Mouse (Mus musculus) kidney, embryonic 14.5 days (tissue): Measurements from ENCODE around the gene Rnf26. TPM values are rescaled to one million over a fixed set of nuclear protein-coding genes. Genes with fewer than 3 reads are reported as not detected.
A peak's percentile ranks its signal among the peaks of the same experiment; 100 is the strongest.

Source experiments
- ATAC-seq: fragments of 200-750 bp; cut with Nextera tagmentation; 2 replicates; pipeline ENCODE4 v1.8.0; 2017; ENCODE audit warnings: moderate number of reproducible peaks, mild to moderate bottlenecking, moderate TSS enrichment, moderate library complexity; ENCODE audit not compliant: low FRiP score, low TSS enrichment
- H3K27ac ChIP-seq: fragments of 300-500 bp; sonication (generic); 2 replicates; pipeline ENCODE4 v1.5.1; 2014; ENCODE audit warnings: low read depth, mild to moderate bottlenecking, low read length, moderate library complexity, mixed read lengths
- H3K27me3 ChIP-seq: fragments of 300-500 bp; sonication (generic); 2 replicates; pipeline ENCODE4 v1.6.1; 2014; ENCODE audit warnings: mild to moderate bottlenecking, low read length; ENCODE audit not compliant: control insufficient read depth, insufficient read depth
- H3K36me3 ChIP-seq: fragments of 300-500 bp; sonication (generic); 2 replicates; pipeline ENCODE4 v1.6.1; 2014; ENCODE audit warnings: low read length, mixed read lengths; ENCODE audit not compliant: control insufficient read depth, insufficient read depth
- H3K4me1 ChIP-seq: fragments of 300-500 bp; sonication (generic); 2 replicates; pipeline ENCODE4 v1.6.1; 2014; ENCODE audit warnings: low read length, mixed read lengths; ENCODE audit not compliant: control insufficient read depth, insufficient read depth
- H3K4me2 ChIP-seq: fragments of 300-500 bp; sonication (generic); replicated peaks from 2 replicates; pipeline ENCODE4 v1.6.1; 2014; ENCODE audit warnings: low read depth, mild to moderate bottlenecking, low read length
- H3K4me3 ChIP-seq: fragments of 300-500 bp; sonication (generic); 2 replicates; pipeline ENCODE4 v1.5.1; 2014; ENCODE audit warnings: mild to moderate bottlenecking, low read length
- H3K9ac ChIP-seq: fragments of 300-500 bp; sonication (generic); 2 replicates; pipeline ENCODE4 v1.6.1; 2014; ENCODE audit warnings: low read depth, mild to moderate bottlenecking, low read length, moderate library complexity
- H3K9me3 ChIP-seq: fragments of 300-500 bp; sonication (generic); 2 replicates; pipeline ENCODE4 v1.6.1; 2016; ENCODE audit warnings: low read length; ENCODE audit not compliant: control insufficient read depth
- WGBS: fragments of 180-500 bp; shearing (Covaris S2); extraction: QIAGEN DNeasy Blood & Tissue Kit; methylation state at CpG from one replicate; pipeline ENCODE4 v1.1.7; 2014; 5-methylcytosine and 5-hydroxymethylcytosine counted together
- polyA plus RNA-seq: library from polyadenylated mRNA; unstranded; fragments of >200 nt; fragmentation: Nextera tagmentation; extraction: Ambion mirVana; gene quantifications from 2 replicates; pipeline ENCODE4 v1.2.1, GENCODE M21; 2014

The Rnf26 gene
- polyA plus RNA-seq, 1 experiment from 2014 or later, result 78.4 TPM

DNA sequence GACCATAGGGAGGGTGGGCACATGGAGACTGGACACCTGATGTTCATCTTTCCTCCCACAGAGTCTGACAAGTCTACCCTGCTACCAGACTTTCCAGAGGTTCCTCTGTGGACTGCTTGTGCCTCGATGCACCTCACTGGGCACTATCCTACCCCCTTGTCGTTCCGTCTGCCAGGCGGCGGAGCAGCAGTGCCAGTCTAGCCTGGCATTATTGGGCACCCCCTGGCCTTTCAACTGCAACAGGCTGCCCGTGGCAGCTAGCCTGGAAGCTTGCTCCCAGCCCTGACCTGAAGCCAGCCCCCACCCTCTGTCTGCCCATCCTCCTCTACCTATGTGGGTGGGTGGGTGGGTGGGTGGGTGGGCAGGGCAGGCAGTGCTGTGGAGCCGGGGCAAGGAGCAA, 7.1 kb downstream of the Rnf26 start:
- no peak overlapping the region for H3K4me3 ChIP-seq
- WGBS, result 85% methylated on average over 7 of the region's 7 CpGs
- no peak overlapping the region; the same call in 1 of the 2 replicates for H3K27ac ChIP-seq
- H3K27me3 ChIP-seq, result no peaks in the 10 kb centered on the region
- H3K9me3 ChIP-seq, result no peaks in the 10 kb centered on the region
- H3K36me3 ChIP-seq, result peaks cover 32% of the 10 kb centered on the region
- H3K9ac ChIP-seq, result no peak overlapping the region
- peaks cover 49% of the 10 kb centered on the region for H3K4me1 ChIP-seq
- ATAC-seq, result no peak
- H3K4me2 ChIP-seq, result no peak overlapping the region

DNA sequence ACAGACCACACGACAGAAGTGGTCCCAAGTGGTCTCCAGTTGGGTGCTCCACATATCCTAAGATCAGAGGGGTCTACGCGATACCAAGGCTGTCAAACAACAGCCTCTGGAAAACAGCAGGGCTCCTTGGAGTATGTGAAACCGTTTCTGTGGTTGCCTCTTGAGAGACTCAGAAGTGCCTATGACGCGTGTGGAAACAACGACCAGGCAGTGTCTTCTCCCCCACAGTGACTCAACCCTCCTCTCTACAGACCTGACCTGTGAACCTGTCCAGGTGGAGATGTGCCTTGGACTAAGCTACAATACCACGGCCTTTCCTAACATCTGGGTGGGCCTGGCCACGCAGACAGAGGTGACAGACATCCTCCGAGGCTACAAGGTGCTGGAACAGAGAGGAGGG, 7.5 kb downstream of the Rnf26 start:
- Histone ChIP-seq H3K27me3 (no peaks in the 10 kb centered on the region), H3K9me3 (no peaks in the 10 kb centered on the region), H3K4me1 (peaks cover 49% of the 10 kb centered on the region), H3K9ac (no peak overlapping the region), H3K4me3 (no peak overlapping the region), H3K27ac (no peak overlapping the region), H3K4me2 (no peak overlapping the region), H3K36me3 (peaks cover 32% of the 10 kb centered on the region)
- 80% methylated on average over 10 of the region's 10 CpGs for WGBS
- ATAC-seq, result no peak

DNA sequence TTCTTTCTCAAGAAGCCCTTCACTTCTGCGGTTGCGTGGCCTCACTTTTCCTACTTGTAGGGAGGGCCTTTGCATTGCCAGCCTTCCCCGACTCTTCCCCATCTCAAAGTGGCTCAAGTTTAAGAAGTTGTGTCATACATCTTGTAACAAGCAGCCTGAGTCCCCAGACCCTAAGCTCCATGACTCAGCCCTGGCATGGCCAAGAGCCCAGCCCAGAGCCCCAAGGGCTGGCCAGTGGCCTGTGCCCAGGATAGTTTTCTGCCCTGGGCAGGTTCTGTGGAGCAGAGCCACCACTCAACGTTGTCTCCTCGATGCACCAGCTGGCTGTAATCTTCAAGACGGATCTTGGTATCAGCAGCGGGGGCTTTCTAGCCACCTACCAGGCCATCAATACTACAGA, 8.4 kb downstream of the Rnf26 start:
- Histone ChIP-seq H3K4me3 (no peak overlapping the region), H3K9me3 (no peaks in the 10 kb centered on the region), H3K4me1 (peaks cover 42% of the 10 kb centered on the region), H3K4me2 (no peak overlapping the region), H3K36me3 (peaks cover 29% of the 10 kb centered on the region), H3K9ac (no peak overlapping the region), H3K27ac (no peak overlapping the region), H3K27me3 (no peaks in the 10 kb centered on the region)
- ATAC-seq, result no peak
- WGBS, result 92% methylated on average over 7 of the region's 7 CpGs

DNA sequence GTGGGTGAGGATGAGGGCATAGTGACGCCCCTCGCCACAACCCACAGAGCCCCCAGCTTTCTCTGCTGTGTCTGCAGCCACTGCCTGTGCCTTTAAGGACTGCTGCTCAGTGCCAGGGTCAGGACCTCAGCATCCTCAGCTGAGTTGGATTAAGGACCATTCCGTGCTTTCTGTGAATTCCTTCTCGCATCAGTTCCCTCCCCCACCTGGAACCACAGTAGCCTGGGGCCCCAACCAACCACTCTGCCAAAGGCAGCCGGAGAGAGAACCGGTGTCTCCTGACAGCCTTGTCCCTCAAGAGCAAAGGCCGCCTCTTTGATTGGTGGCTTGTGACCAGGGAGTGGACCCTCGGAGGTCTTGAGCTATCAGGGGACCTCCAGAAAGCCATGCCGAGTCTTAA, 11.8 kb downstream of the Rnf26 start, which contains the start of gene Mfrp:
Gene Mfrp (plus strand): TSS at position 240 of the 400 bp plus-strand sequence.
- 37% methylated on average over 9 of the region's 9 CpGs for WGBS
- no peak within 1 kb of the TSS for H3K4me3 ChIP-seq
- peaks cover 10% of the 10 kb centered on the region for H3K4me1 ChIP-seq
- no peaks in the 10 kb centered on the region for H3K9me3 ChIP-seq
- no peak within 1 kb of the TSS for H3K4me2 ChIP-seq
- H3K27me3 ChIP-seq, result no peaks in the 10 kb centered on the region
- 0 out of 2 replicates have a peak, but pooled peaks have one; percentile 18 for ATAC-seq
- H3K36me3 ChIP-seq, result peaks cover 16% of the 10 kb centered on the region
- no peak within 1 kb of the TSS for H3K9ac ChIP-seq
- no peak within 1 kb of the TSS for H3K27ac ChIP-seq

DNA sequence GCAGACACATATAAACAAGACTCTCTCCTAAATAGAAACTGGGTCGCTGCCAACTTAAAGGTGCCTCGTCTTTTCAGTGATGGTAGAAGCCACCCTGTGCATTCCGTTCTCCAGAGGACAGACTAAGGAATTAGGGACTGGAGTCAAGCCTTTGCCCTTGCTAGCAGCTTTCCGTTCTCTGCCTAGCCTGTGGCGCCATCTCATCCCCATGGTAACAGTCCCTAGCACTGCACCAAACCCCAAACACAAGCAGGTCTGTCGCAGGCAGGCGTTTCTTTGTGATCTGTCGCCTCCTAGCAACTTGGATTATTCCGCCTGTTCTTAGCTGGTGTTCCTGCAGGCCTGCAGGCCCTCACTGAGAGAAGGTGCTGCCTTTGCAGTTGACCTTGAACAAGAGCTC, 16.8 kb downstream of the Rnf26 start:
- no peaks in the 10 kb centered on the region for H3K27me3 ChIP-seq
- no peak overlapping the region for H3K27ac ChIP-seq
- WGBS, result 44% methylated on average over 9 of the region's 9 CpGs

DNA sequence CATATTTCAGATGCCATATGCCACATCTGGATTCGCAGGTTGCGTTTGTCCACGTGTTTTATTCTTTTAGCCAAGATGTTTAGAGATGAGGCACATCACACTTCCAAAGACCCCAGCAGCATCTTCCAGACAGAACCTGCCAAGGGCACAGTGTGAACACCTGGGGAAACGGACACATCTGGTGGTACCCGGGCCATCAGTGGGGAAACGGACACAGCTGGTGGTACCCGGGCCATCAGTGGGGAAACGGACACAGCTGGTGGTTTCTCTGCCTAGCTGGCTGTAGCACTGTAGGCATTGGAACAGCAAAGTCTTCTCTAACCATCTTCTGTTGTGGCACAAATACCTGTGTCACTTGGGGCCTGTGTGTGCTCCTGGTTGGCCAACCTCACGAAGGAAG, 17.5 kb downstream of the Rnf26 start:
- no peaks in the 10 kb centered on the region for H3K9me3 ChIP-seq
- no peak for ATAC-seq
- no peak overlapping the region for H3K9ac ChIP-seq
- 90% methylated on average over 9 of the region's 9 CpGs for WGBS
- H3K4me3 ChIP-seq, result no peak overlapping the region
- no peaks in the 10 kb centered on the region for H3K27me3 ChIP-seq
- peaks cover 21% of the 10 kb centered on the region; the same call in 1 of the 2 replicates for H3K36me3 ChIP-seq
- peaks cover 4% of the 10 kb centered on the region; the same call in 1 of the 2 replicates for H3K4me1 ChIP-seq
- no peak overlapping the region for H3K4me2 ChIP-seq
- no peak overlapping the region for H3K27ac ChIP-seq

More for the DNA sequence above, 16.8 kb downstream of the Rnf26 start:
- no peak for ATAC-seq
- Histone ChIP-seq H3K4me1 (peaks cover 7% of the 10 kb centered on the region), H3K4me2 (no peak overlapping the region), H3K4me3 (no peak overlapping the region), H3K9ac (no peak overlapping the region), H3K36me3 (peaks cover 20% of the 10 kb centered on the region; the same call in 1 of the 2 replicates), H3K9me3 (no peaks in the 10 kb centered on the region)

DNA sequence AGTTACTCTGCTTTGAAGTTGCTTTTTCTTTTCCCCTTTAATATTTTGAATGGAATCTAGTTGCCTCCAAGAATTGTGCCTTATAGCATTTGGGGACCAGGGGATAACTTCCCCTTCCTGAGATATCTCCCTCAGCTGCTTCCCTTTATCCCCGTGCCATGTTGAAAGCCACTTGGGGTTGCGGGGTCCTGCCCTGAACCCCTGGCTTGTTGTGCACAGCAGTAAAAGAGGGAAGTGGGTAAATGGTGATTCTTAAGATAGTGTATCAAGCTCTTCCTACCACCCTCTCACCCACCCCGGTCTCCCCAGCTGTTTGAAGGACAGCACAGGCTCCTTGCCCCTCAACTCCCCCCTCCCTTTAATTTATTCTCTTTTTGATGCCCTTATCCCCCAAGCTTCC, 18.6 kb downstream of the Rnf26 start:
- Histone ChIP-seq H3K9me3 (no peaks in the 10 kb centered on the region), H3K27me3 (no peaks in the 10 kb centered on the region), H3K4me3 (no peak overlapping the region), H3K27ac (no peak overlapping the region), H3K36me3 (peaks cover 21% of the 10 kb centered on the region; the same call in 1 of the 2 replicates), H3K4me2 (no peak overlapping the region), H3K9ac (no peak overlapping the region), H3K4me1 (peaks cover 10% of the 10 kb centered on the region)
- no peak for ATAC-seq
- WGBS, result 83% methylated on average over 3 of the region's 3 CpGs

DNA sequence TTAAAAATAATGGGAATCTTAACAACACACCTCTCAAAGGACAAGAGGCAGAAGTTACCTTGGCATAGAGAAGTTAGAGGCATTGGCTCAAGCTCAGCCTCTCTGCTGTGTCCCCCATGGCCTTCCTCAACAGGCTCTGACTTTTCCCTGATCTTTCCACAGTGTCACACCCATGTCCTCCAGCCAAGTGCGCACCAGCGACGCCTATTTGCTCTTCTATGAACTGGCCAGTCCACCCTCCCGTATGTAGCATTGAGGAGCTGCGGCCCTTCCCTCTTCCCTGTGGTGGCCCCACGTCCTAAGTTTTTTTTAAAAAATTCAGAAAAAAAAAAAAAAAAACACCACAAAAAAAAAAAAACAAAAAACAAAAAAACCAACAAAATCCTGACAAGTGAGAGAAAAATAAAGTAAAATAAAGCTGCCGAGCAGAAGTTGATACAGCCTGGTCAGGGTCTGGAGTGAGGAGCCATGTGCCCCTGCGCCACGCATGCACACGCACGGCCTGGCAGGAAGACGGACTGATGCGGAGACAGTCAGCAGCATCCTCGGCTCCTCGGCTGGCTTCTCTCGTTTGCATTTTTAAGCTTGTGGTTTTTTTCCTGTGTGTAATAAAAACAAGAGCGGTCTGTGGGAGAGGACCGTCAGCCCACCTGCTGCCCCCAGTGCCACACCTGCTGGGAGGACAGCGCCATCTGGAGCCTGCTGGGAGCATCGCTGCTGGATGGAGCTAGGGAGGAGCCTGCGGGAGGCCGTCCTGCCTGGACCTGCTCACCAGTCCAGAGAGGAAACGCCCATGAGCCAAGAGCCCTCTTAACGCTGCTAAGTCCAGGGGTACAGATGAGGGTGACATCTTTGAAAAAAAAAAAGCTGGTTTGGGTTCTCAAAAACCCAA, 19.5 kb downstream of the Rnf26 start:
- Histone ChIP-seq H3K27me3 (no peaks in the 10 kb centered on the region), H3K36me3 (peaks cover 21% of the 10 kb centered on the region; the same call in 1 of the 2 replicates), H3K4me1 (peaks cover 17% of the 10 kb centered on the region), H3K9ac (no peak overlapping the region), H3K4me3 (no peak overlapping the region), H3K4me2 (peak overlapping the region; percentile 19; the same call in 1 of the 2 replicates), H3K27ac (no peak overlapping the region), H3K9me3 (no peaks in the 10 kb centered on the region)
- ATAC-seq, result peak; percentile 80
- 35% methylated on average over 24 of the region's 24 CpGs for WGBS
